Mouse (Mus musculus) brain, embryonic 14.5 days (tissue): Measurements from ENCODE around the gene Myof.

Experiments used
- CTCF ChIP-seq: fragments of 200-500 bp; IDR thresholded peaks from 2 replicates; pipeline ENCODE4 v1.5.1; 2012; ENCODE audit warnings: inconsistent platforms, mild to moderate bottlenecking, moderate library complexity, borderline replicate concordance; ENCODE audit not compliant: insufficient read depth, insufficient read length; ENCODE audit errors: extremely low read depth
- POLR2A ChIP-seq: fragments of 200-500 bp; IDR thresholded peaks from 2 replicates; pipeline ENCODE4 v1.6.1; 2012; ENCODE audit warnings: mild to moderate bottlenecking, inconsistent platforms, borderline replicate concordance; ENCODE audit not compliant: poor library complexity, insufficient read depth, insufficient read length, severe bottlenecking; ENCODE audit errors: extremely low read depth

GRCm38 (mm10) chr19:38054720-38055192 is 11.4 kb upstream of the Myof start, which contains the start of gene Cep55:
- TF ChIP-seq CTCF (no peak), POLR2A (no peak)
